Mouse (Mus musculus) cerebellum, postnatal 10 days (tissue): ENCODE measurements around the gene Synrg.

ENCODE experiments used
- DNase-seq, 2 experiments: peaks; one replicate each; pipeline ENCODE4 v3.0.0; 2021; ENCODE audit warnings: mixed read lengths in 2 of 2

Synrg gene

GRCm38 (mm10) chr11:84078601-84079000, 114.4 kb downstream of the Synrg start:
- no peak for DNase-seq

- DNase-seq = no peak
Measured at GRCm38 (mm10) chr11:84079361-84079760, 115.1 kb downstream of the Synrg start.

GRCm38 (mm10) chr11:84079887-84080286, 115.7 kb downstream of the Synrg start:
- DNase-seq = no peak

GRCm38 (mm10) chr11:84080327-84080726, 116.1 kb downstream of the Synrg start:
- DNase-seq = no peak

- DNase-seq = no peak
Measured at GRCm38 (mm10) chr11:84081901-84082300, 117.7 kb downstream of the Synrg start.

GRCm38 (mm10) chr11:84090572-84090971, 126.3 kb downstream of the Synrg start:
- no peak for DNase-seq
